Mouse (Mus musculus) stomach, embryonic 16.5 days (tissue): Measurements from ENCODE around the gene Rarb. TPM values are rescaled to one million over a fixed set of nuclear protein-coding genes. Genes with fewer than 3 reads are reported as not detected.
A peak's percentile ranks its signal among the peaks of the same experiment; 100 is the strongest.

ENCODE experiments used
- ATAC-seq: fragments of 200-750 bp; cut with Nextera tagmentation; 2 replicates; pipeline ENCODE4 v1.8.0; 2017; ENCODE audit warnings: moderate number of reproducible peaks, moderate TSS enrichment; ENCODE audit not compliant: insufficient read depth, low FRiP score
- H3K27ac ChIP-seq: fragments of 300-500 bp; sonication (generic); 2 replicates; pipeline ENCODE4 v1.5.1; 2014; ENCODE audit warnings: low read length
- H3K27me3 ChIP-seq: fragments of 300-500 bp; sonication (generic); 2 replicates; pipeline ENCODE4 v1.6.1; 2014; ENCODE audit warnings: low read length, control low read depth, mixed read lengths; ENCODE audit not compliant: control insufficient read depth, insufficient read depth
- H3K36me3 ChIP-seq: fragments of 300-500 bp; sonication (generic); 2 replicates; pipeline ENCODE4 v1.6.1; 2014; ENCODE audit warnings: low read length; ENCODE audit not compliant: control insufficient read depth, insufficient read depth
- H3K4me1 ChIP-seq: fragments of 300-500 bp; sonication (generic); 2 replicates; pipeline ENCODE4 v1.6.1; 2014; ENCODE audit warnings: low read length, control low read depth, mixed read lengths; ENCODE audit not compliant: control insufficient read depth, insufficient read depth
- H3K4me2 ChIP-seq: fragments of 300-500 bp; sonication (generic); 2 replicates; pipeline ENCODE4 v1.6.1; 2014; ENCODE audit warnings: low read depth, low read length, mixed read lengths
- H3K4me3 ChIP-seq: fragments of 300-500 bp; sonication (generic); replicated peaks from 2 replicates; pipeline ENCODE4 v1.5.1; 2014; ENCODE audit warnings: mild to moderate bottlenecking, low read length
- H3K9ac ChIP-seq: fragments of 300-500 bp; sonication (generic); 2 replicates; pipeline ENCODE4 v1.6.1; 2014; ENCODE audit warnings: low read length
- H3K9me3 ChIP-seq: fragments of 300-500 bp; sonication (generic); replicated peaks from 2 replicates; pipeline ENCODE4 v1.6.1; 2016; ENCODE audit warnings: low read length, control low read depth; ENCODE audit not compliant: control insufficient read depth
- WGBS: fragments of 180-500 bp; shearing (Covaris S2); extraction: QIAGEN DNeasy Blood & Tissue Kit; methylation state at CpG from one replicate; pipeline ENCODE4 v1.1.7; 2014; 5-methylcytosine and 5-hydroxymethylcytosine counted together
- polyA plus RNA-seq: library from polyadenylated mRNA; unstranded; fragments of >200 nt; fragmentation: Nextera tagmentation; extraction: Ambion mirVana; gene quantifications from 2 replicates; pipeline ENCODE4 v1.2.1, GENCODE M21; 2015

Rarb gene
- polyA plus RNA-seq, 1 experiment from 2014 or later, result 17.9 TPM

DNA sequence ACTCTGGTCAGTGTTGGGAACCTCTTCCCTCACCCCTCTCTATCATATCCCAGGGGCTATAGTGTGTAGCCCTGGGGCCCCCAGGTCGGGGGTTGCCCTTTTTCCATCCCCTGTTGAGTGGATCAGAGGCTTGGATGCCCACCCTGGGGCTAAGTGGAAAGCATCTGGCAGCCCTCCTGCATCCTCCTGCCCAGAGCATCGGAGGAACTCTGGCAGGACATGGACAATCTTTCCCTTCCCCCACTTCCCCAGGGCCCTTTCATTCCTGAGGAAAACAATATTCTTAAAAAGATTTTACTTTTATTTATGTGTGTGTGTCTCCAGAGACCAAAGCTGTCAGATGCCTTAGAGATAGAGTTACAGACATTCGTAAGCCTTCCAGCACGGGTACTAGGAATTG lies 281.5 kb downstream of the Rarb start:
- no peak for ATAC-seq
- no peaks in the 10 kb centered on the region for H3K9me3 ChIP-seq
- no peak overlapping the region for H3K27ac ChIP-seq
- H3K4me1 ChIP-seq, result no peaks in the 10 kb centered on the region
- H3K4me3 ChIP-seq, result no peak overlapping the region
- no peak overlapping the region for H3K9ac ChIP-seq
- WGBS, result 53% methylated on average over 4 of the region's 4 CpGs
- no peak overlapping the region for H3K4me2 ChIP-seq
- no peaks in the 10 kb centered on the region for H3K27me3 ChIP-seq
- H3K36me3 ChIP-seq, result no peaks in the 10 kb centered on the region

DNA sequence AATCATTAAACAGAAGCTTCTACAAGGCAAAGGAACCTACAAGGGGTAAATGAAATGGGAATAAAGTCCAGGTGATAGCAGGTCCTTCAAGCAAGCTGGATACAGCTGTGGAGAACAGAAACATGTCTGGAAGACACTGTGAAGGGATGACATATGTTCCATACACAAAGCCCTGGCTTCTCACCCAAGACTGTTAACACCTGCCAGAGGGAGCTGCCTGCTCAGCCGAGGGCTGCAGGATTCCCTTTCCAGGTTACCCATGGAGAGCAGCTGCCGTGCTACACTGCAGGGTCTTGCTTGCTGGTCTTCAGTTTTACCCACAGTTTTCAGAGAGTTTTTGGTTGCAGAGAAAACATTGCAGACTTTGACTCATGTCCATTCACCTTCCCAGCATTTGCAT lies 290.3 kb downstream of the Rarb start:
- H3K4me1 ChIP-seq, result no peaks in the 10 kb centered on the region
- no peak for ATAC-seq
- H3K9ac ChIP-seq, result no peak overlapping the region
- H3K36me3 ChIP-seq, result no peaks in the 10 kb centered on the region
- H3K4me2 ChIP-seq, result no peak overlapping the region
- no peak overlapping the region for H3K4me3 ChIP-seq
- WGBS, result 41% methylated on average over 2 of the region's 2 CpGs
- no peaks in the 10 kb centered on the region for H3K9me3 ChIP-seq
- no peak overlapping the region for H3K27ac ChIP-seq
- H3K27me3 ChIP-seq, result no peaks in the 10 kb centered on the region

DNA sequence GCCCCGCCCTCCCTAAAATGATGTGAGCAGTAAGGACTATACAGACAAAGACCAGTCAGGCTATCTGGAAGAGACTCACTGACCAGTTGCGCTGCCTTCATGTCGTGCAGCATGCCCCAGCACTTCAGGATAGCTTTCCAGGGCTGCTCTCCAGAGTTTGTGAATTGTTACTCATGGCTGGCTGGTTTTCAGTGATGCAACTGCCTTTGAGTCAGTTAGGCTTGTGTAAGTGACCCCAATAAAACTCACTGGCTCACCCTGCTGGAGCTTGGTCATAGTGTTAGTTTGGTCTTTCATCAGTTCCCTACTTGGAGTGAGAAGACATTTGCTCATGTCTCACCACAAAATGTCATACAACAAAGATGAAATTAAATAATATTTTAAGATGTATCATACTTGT lies 292.8 kb downstream of the Rarb start:
- Histone ChIP-seq H3K27ac (no peak overlapping the region), H3K9me3 (no peaks in the 10 kb centered on the region), H3K4me1 (no peaks in the 10 kb centered on the region), H3K4me3 (no peak overlapping the region), H3K27me3 (no peaks in the 10 kb centered on the region), H3K9ac (no peak overlapping the region), H3K4me2 (no peak overlapping the region), H3K36me3 (no peaks in the 10 kb centered on the region)
- 89% methylated on average over 3 of the region's 3 CpGs for WGBS
- no peak for ATAC-seq

DNA sequence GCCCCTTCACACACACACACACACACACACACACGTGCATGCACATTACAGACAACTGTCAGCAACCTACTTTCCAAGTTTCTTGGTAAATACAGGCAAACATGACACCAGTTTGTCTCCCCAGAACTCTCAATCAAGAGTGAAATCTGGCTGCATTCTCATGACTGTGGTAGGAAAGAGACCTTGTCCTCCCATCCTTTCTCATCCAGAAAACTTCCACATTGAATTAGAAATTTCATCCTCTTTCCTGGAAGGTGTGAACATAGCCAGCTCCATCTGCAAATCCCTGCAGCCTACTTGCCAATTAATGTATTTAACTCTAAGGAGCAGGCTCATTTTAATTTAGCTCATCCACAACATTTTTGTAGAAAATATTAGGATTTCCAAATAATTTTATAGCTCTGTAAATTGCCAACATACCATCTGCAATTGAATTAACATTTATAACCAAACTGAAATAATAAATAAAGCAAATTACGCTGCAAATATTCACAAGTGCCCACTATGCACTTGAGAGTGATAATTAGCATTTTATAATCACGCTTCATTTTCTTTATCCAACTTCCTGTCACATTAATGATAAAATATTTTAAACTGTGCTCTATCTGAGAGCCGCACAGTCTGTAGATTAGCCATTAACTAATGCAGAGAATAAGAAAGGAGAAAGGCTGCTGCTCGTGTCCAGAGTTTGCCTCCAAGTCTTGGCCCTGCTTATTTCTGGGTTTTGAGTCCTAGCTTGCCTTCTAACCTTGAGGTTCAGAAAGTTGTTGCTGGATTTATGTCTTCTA lies 293.6 kb downstream of the Rarb start:
- ATAC-seq, result no peak
- Histone ChIP-seq H3K4me2 (no peak overlapping the region), H3K27ac (no peak overlapping the region), H3K4me3 (no peak overlapping the region), H3K9ac (no peak overlapping the region), H3K27me3 (no peaks in the 10 kb centered on the region), H3K36me3 (no peaks in the 10 kb centered on the region), H3K4me1 (no peaks in the 10 kb centered on the region), H3K9me3 (no peaks in the 10 kb centered on the region)
- 73% methylated on average over 5 of the region's 5 CpGs for WGBS

DNA sequence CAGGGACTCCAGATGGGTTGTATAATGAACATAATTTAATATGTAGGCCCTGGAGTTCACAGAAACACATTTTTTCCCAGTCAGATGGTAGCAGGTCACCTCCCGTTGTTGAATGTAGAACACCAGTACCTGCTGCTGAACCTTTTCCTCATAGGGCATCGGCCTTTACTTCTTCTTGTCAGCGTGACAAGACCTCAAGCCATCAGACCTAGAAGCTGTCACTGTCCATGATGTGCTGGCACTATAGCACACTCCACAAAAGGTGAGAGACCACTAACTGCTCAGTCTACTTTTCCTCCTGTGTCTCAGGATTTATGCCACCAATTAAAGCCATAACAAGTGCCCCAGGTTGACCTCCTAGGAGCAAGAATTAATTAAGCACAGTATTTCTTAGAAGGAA lies 296.1 kb downstream of the Rarb start:
- Histone ChIP-seq H3K9ac (no peak overlapping the region), H3K27ac (no peak overlapping the region), H3K36me3 (no peaks in the 10 kb centered on the region), H3K4me2 (no peak overlapping the region), H3K4me1 (peaks cover 4% of the 10 kb centered on the region; the same call in 1 of the 2 replicates), H3K4me3 (no peak overlapping the region), H3K9me3 (no peaks in the 10 kb centered on the region), H3K27me3 (no peaks in the 10 kb centered on the region)
- no peak for ATAC-seq
- WGBS, result 83% methylated on average over 3 of the region's 3 CpGs

DNA sequence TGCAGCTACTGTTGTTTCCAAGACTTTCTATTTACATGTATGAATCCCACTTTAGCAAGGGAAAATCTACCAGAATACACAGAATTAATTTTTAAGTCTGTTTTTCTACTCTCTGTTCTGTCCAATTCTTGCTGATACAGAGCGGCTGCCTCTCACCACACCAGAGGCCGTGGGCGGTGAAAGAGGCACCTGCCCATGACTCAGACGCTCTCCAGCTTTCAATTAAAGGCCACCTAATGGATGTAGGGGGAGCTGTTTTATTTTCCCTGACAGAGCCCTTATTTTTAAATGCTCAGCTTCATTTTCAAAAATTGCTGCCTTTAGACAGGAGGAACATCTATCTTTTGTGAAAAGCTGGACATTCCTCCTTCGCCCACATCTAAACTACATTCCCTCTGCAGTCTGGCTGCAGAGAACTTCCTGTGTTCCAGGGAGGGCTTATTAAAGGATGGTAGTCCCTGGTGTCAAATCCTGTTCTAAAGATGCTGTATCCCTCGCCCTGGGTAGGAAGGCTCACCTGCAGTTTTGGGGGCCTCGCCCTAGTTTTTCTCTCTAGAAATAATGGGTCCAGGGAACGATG lies 299.3 kb downstream of the Rarb start:
- H3K36me3 ChIP-seq, result no peaks in the 10 kb centered on the region
- WGBS, result 58% methylated on average over 8 of the region's 8 CpGs
- no peak overlapping the region for H3K4me2 ChIP-seq
- no peak overlapping the region for H3K27ac ChIP-seq
- no peak overlapping the region for H3K4me3 ChIP-seq
- no peak for ATAC-seq
- H3K27me3 ChIP-seq, result no peaks in the 10 kb centered on the region
- H3K9me3 ChIP-seq, result no peaks in the 10 kb centered on the region
- H3K9ac ChIP-seq, result no peak overlapping the region
- peaks cover 4% of the 10 kb centered on the region; the same call in 1 of the 2 replicates for H3K4me1 ChIP-seq

DNA sequence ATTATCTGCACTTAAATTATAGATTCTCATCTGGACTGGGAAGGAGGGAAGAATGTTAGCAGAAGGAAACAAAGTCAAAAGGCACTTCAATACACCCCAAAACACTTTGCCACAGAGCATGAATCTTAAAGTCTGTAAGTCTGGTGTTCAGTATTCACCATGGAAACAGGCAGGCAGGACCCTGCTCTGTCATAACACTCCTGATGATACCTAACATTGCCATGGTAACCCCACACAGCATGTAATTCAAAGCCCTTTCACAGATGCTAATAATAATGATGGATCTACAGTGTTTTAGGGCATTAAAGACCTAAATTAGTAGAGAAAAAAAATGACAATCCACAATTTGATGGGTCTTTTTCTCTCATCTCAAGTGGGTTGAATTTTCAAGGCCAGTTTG lies 301.0 kb downstream of the Rarb start:
- H3K4me3 ChIP-seq, result no peak overlapping the region
- peaks cover 4% of the 10 kb centered on the region; the same call in 1 of the 2 replicates for H3K4me1 ChIP-seq
- no peaks in the 10 kb centered on the region for H3K9me3 ChIP-seq
- no peak overlapping the region for H3K27ac ChIP-seq
- no peak overlapping the region for H3K9ac ChIP-seq
- no peaks in the 10 kb centered on the region for H3K27me3 ChIP-seq
- H3K4me2 ChIP-seq, result no peak overlapping the region
- ATAC-seq, result no peak
- H3K36me3 ChIP-seq, result no peaks in the 10 kb centered on the region

DNA sequence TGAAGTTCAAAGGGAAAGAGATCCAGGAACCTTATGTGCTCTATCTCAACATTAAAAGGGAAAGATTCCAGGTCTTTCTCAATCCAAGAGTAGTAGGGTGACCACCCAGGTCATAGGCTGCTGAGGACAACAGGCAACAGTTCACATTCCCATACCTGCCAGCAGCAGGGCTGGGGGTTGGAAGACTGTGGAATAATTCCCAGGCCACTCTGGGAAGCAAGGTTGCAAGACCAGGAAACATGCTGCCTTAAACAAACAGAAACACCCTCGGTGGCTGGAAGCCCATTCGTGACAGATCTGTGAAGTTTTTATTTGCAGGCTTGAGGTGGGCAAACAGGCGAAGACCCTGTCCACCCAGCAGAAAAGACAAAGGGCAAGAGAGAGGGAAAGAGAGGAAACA lies 303.2 kb downstream of the Rarb start:
- peaks cover 4% of the 10 kb centered on the region; the same call in 1 of the 2 replicates for H3K4me1 ChIP-seq
- no peak overlapping the region for H3K4me2 ChIP-seq
- ATAC-seq, result peak; percentile 33; the same call in 1 of the 2 replicates
- WGBS, result 37% methylated on average over 3 of the region's 3 CpGs
- no peaks in the 10 kb centered on the region for H3K27me3 ChIP-seq
- H3K36me3 ChIP-seq, result no peaks in the 10 kb centered on the region
- no peaks in the 10 kb centered on the region for H3K9me3 ChIP-seq
- H3K27ac ChIP-seq, result no peak overlapping the region
- no peak overlapping the region for H3K4me3 ChIP-seq
- H3K9ac ChIP-seq, result no peak overlapping the region

DNA sequence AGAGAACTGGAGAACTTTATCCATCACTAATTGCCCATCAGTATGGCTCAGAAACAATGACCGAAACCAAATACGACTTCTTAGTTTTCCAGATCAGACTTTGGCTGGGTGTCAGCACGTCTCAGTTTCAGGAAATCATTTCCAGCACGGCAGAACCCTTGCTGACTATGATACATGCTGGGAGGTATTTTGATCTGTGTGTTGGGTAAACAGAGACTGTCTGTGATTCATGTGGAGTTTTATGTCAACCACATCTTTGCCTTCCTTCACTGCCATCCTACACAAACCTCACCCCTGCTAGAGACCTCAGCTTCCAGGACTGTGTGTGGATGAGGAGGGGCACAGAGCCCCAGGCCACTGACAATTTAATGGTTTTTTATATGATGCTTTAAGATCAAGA lies 308.4 kb downstream of the Rarb start:
- H3K4me3 ChIP-seq, result no peak overlapping the region
- no peak for ATAC-seq
- peaks cover 5% of the 10 kb centered on the region; the same call in 1 of the 2 replicates for H3K36me3 ChIP-seq

More for the DNA sequence above, 308.4 kb downstream of the Rarb start:
- no peak overlapping the region for H3K9ac ChIP-seq
- no peaks in the 10 kb centered on the region for H3K9me3 ChIP-seq
- 57% methylated on average over 4 of the region's 4 CpGs for WGBS
- no peaks in the 10 kb centered on the region for H3K4me1 ChIP-seq
- H3K27me3 ChIP-seq, result no peaks in the 10 kb centered on the region
- H3K4me2 ChIP-seq, result no peak overlapping the region
- H3K27ac ChIP-seq, result no peak overlapping the region
